Mouse (Mus musculus): Measurements from ENCODE around the gene Plch2.

GRCm38 (mm10) chr4:155069191-155069590, 12.6 kb upstream of the Plch2 start:
- TF ChIP-seq CTCF (IDR thresholded peaks at IDR 0.05; ENCODE audit: insufficient read depth, low read length) (peak; percentile 22; the same call in 1 of the 2 replicates), POLR2A (IDR thresholded peaks at IDR 0.05; ENCODE audit: borderline replicate concordance, extremely low read depth, low read depth, low read length) (no peak)

All from lung, adult 2 months (tissue).